Mouse (Mus musculus): ENCODE results near the gene Cse1l.

GRCm38 (mm10) chr2:166870899-166871298, 34.9 kb upstream of the Cse1l start:
- TF ChIP-seq CTCF (IDR thresholded peaks at IDR 0.05; ENCODE audit: low read depth) = no peak
- TF ChIP-seq EP300 (IDR thresholded peaks at IDR 0.05; ENCODE audit: low read depth) = no peak

All from liver, embryonic 14.5 days (tissue).